In the genomic region with DNA sequence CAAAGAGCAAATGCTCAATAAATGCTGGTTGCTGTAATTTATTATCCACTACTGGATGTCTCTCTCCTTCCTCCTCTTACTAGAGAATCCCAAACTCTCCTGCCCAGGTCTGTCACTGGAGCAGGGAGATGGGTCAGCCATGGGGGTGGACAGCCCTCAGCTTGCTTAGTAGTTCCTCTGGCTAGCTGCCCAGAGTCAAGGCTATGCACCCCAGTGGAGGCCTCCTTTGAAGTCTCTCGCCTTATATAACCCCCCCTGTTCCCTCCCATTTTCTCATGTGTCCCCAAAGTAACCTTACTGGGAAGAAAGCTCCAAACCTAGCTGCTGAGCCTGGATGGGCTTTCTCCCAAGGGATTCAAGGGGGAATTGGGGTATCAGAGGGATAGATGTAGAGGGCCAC, we compare ENCODE assay signal across 28 mouse cellular contexts. TPM values are rescaled to one million over a fixed set of nuclear protein-coding genes. Genes with fewer than 3 reads are reported as not detected.
A peak's percentile ranks its signal among the peaks of the same experiment; 100 is the strongest.
DNase-seq lines count a peak whose midpoint lies in the region; ATAC-seq and TF ChIP-seq lines count a peak whose summit lies in the region.
"Had no signal": no experiment of that assay in that cellular context is flagged by ENCODE, and none has a peak within 500 bp of the region (broad histone marks: within the 10 kb centered on the region; RNA-seq: fewer than 3 reads in every experiment).

No protein-coding gene starts in this region.

- H3K4me1 ChIP-seq in liver, adult 2 months (ENCODE audit: control insufficient read depth, insufficient read depth, low read length): no peaks in the 10 kb centered on the region
- peaks cover 4% of the 10 kb centered on the region for H3K4me1 ChIP-seq in liver, embryonic 11.5 days (replicated peaks; ENCODE audit: control insufficient read depth, insufficient read depth, low read length)
- H3K4me1 ChIP-seq in stomach, postnatal 0 days (replicated peaks; ENCODE audit: control insufficient read depth, insufficient read depth): 0 out of 2 replicates have a peak, but pooled peaks cover 3% of the 10 kb centered on the region

- no peaks in the 10 kb centered on the region for H3K36me3 ChIP-seq in liver, adult 2 months (ENCODE audit: control insufficient read depth, insufficient read depth, low read length)
- H3K36me3 ChIP-seq in liver, embryonic 11.5 days (ENCODE audit: control insufficient read depth, insufficient read depth, low read length): no peaks in the 10 kb centered on the region
- no peaks in the 10 kb centered on the region for H3K36me3 ChIP-seq in stomach, postnatal 0 days (ENCODE audit: control insufficient read depth, insufficient read depth, low read length)
- H3K36me3 ChIP-seq: embryonic facial prominence, embryonic 12.5 days; heart, embryonic 10.5 days; heart, embryonic 15.5 days; liver, embryonic 12.5 days; midbrain, embryonic 10.5 days; neural tube, embryonic 12.5 days had no signal

- DNase-seq in liver, adult 2 months (ENCODE audit: extremely low read depth, low read depth, low spot score): peak; percentile 48
- no peak for DNase-seq in liver, embryonic 11.5 days (ENCODE audit: low spot score)
- peak; percentile 14 for DNase-seq in lung, postnatal 36 days
- no peak for DNase-seq in lung, postnatal 25 days (ENCODE audit: low spot score)
- DNase-seq in adrenal gland, adult 2 months: peak; percentile 91
- peak; percentile 89 to 92 for DNase-seq in adrenal gland, postnatal 36 days
- DNase-seq in thymus, postnatal 0 days (ENCODE audit: low spot score): no peak
- no peak for DNase-seq in stomach, postnatal 0 days (ENCODE audit: low spot score)
- DNase-seq: cerebellum, adult 9-10 months; cerebellum, postnatal 36 days; gastrocnemius, postnatal 14 days; kidney, adult 18-20 months; lung, adult 18-20 months; retina, postnatal 1 day; right cerebral cortex, postnatal 14 days; thymus, postnatal 25 days had no signal

- TF ChIP-seq CTCF in liver, adult 2 months (IDR thresholded peaks at IDR 0.05; ENCODE audit: low read depth, low read length): no peak
- TF ChIP-seq CTCF in stomach, postnatal 0 days (IDR thresholded peaks at IDR 0.05; ENCODE audit: low read depth): no peak

- no peak for ATAC-seq in liver, embryonic 11.5 days (replicated peaks; ENCODE audit: low FRiP score)
- ATAC-seq in stomach, postnatal 0 days (ENCODE audit: low FRiP score, low TSS enrichment): no peak
- ATAC-seq: forebrain, embryonic 14.5 days; hindbrain, embryonic 16.5 days; liver, embryonic 12.5 days had no signal

- WGBS in liver, adult 2 months: 24% methylated on average over 1 of the region's 1 CpGs
- 59% methylated on average over 1 of the region's 1 CpGs for WGBS in liver, embryonic 11.5 days
- 20% methylated on average over 1 of the region's 1 CpGs for WGBS in stomach, postnatal 0 days

- H3K9ac ChIP-seq in liver, adult 2 months (ENCODE audit: low read depth, low read length): no peak overlapping the region
- no peak overlapping the region for H3K9ac ChIP-seq in liver, embryonic 11.5 days (ENCODE audit: low read depth, low read length)
- H3K9ac ChIP-seq in stomach, postnatal 0 days (ENCODE audit: low read length): no peak overlapping the region
- H3K9ac ChIP-seq: embryonic facial prominence, embryonic 12.5 days; heart, embryonic 15.5 days; liver, embryonic 12.5 days; neural tube, embryonic 12.5 days had no signal

- H3K27ac ChIP-seq in liver, adult 2 months (replicated peaks; ENCODE audit: insufficient read depth, low read depth, low read length): 0 out of 2 replicates have a peak overlapping the region, but pooled peaks have one; percentile 24
- H3K27ac ChIP-seq in liver, embryonic 11.5 days (ENCODE audit: low read depth, low read length): no peak overlapping the region
- no peak overlapping the region for H3K27ac ChIP-seq in stomach, postnatal 0 days (replicated peaks)
- H3K27ac ChIP-seq: embryonic facial prominence, embryonic 12.5 days; heart, embryonic 10.5 days; heart, embryonic 15.5 days; liver, embryonic 12.5 days; midbrain, embryonic 10.5 days; neural tube, embryonic 12.5 days had no signal

- H3K9me3 ChIP-seq in liver, embryonic 11.5 days (ENCODE audit: control insufficient read depth, low read length): no peaks in the 10 kb centered on the region
- H3K9me3 ChIP-seq in stomach, postnatal 0 days (ENCODE audit: control insufficient read depth, low read length): no peaks in the 10 kb centered on the region
- H3K9me3 ChIP-seq: embryonic facial prominence, embryonic 12.5 days; heart, embryonic 10.5 days; heart, embryonic 15.5 days; liver, embryonic 12.5 days; midbrain, embryonic 10.5 days; neural tube, embryonic 12.5 days had no signal

- no peak for TF ChIP-seq EP300 in stomach, postnatal 0 days (optimal IDR thresholded peaks at IDR 0.05)

- no peak for TF ChIP-seq POLR2A in liver, adult 2 months (IDR thresholded peaks at IDR 0.05; ENCODE audit: extremely low read depth, insufficient read depth, low read length)

- H3K4me3 ChIP-seq in liver, adult 2 months (ENCODE audit: insufficient read depth, low read depth, low read length): no peak overlapping the region
- H3K4me3 ChIP-seq in liver, embryonic 11.5 days (ENCODE audit: low read depth, low read length): no peak overlapping the region
- no peak overlapping the region for H3K4me3 ChIP-seq in stomach, postnatal 0 days (ENCODE audit: low read depth, low read length)
- H3K4me3 ChIP-seq: embryonic facial prominence, embryonic 12.5 days; heart, embryonic 10.5 days; heart, embryonic 15.5 days; liver, embryonic 12.5 days; midbrain, embryonic 10.5 days; myocyte; neural tube, embryonic 12.5 days had no signal

- no peaks in the 10 kb centered on the region for H3K27me3 ChIP-seq in liver, adult 2 months (ENCODE audit: control insufficient read depth, insufficient read depth, low read length)
- H3K27me3 ChIP-seq in liver, embryonic 11.5 days (replicated peaks; ENCODE audit: control insufficient read depth, insufficient read depth, low read length): peaks cover 42% of the 10 kb centered on the region
- H3K27me3 ChIP-seq in stomach, postnatal 0 days (ENCODE audit: control insufficient read depth, insufficient read depth, low read length): peaks cover 2% of the 10 kb centered on the region; the same call in 1 of the 2 replicates

- H3K79me2 ChIP-seq in liver, adult 2 months (ENCODE audit: control insufficient read depth, insufficient read depth, low read length): no peaks in the 10 kb centered on the region

- no peak overlapping the region for H3K4me2 ChIP-seq in liver, embryonic 11.5 days
- no peak overlapping the region for H3K4me2 ChIP-seq in stomach, postnatal 0 days (replicated peaks; ENCODE audit: low read depth)
- H3K4me2 ChIP-seq: embryonic facial prominence, embryonic 12.5 days; heart, embryonic 15.5 days; liver, embryonic 12.5 days; neural tube, embryonic 12.5 days had no signal

RNA-seq across cellular contexts. Expression of a gene that starts 45.9 kb away (rescaled TPM):
- total RNA-seq in liver, adult 2 months (2014; rRNA removed): 7.7 and 8.2 TPM in 2 replicates
- 25.0 and 32.4 TPM in 2 replicates for polyA plus RNA-seq in liver, adult 2 months (2012; rRNA removed)
- 23.3 and 25.9 TPM in 2 replicates for polyA plus RNA-seq in liver, embryonic 11.5 days (2014; fragmentation: Nextera tagmentation; extraction: Ambion mirVana)
- total RNA-seq in adrenal gland, adult 2 months (2021): 100 to 1,000 TPM; 285 to 315 TPM
- polyA plus RNA-seq in adrenal gland, adult 2 months (2012; rRNA removed): 854 and 965 TPM in 2 replicates
- 100 to 1,000 TPM; 268 to 342 TPM for total RNA-seq in adrenal gland, postnatal 36 days (2021)
- 1.3 and 1.4 TPM in 2 replicates for polyA plus RNA-seq in thymus, postnatal 0 days (2015; fragmentation: Nextera tagmentation; extraction: Ambion mirVana)
- polyA plus RNA-seq in stomach, postnatal 0 days (2015; fragmentation: Nextera tagmentation; extraction: Ambion mirVana): 6.8 and 7.5 TPM in 2 replicates
- total RNA-seq: granulocyte monocyte progenitor cell, adult 5-6 weeks; megakaryocyte progenitor cell, adult 5-6 weeks; MEL had no signal

Comparison
In these comparisons a context has a peak if more than half of its experiments do, and no peak if none do; other contexts are left out.
1. DNase-seq: peak in liver, adult 2 months (single experiment), lung, postnatal 36 days (single experiment), adrenal gland, adult 2 months (single experiment) and adrenal gland, postnatal 36 days (2 of 2); none in liver, embryonic 11.5 days (single experiment), lung, postnatal 25 days (single experiment), thymus, postnatal 0 days (single experiment) and stomach, postnatal 0 days (single experiment).
2. RNA of a gene that starts 45.9 kb away (polyA plus RNA-seq): 854 to 965 TPM in adrenal gland, adult 2 months; 25.0 to 32.4 TPM in liver, adult 2 months, 23.3 to 25.9 TPM in liver, embryonic 11.5 days, 6.8 to 7.5 TPM in stomach, postnatal 0 days and 1.3 to 1.4 TPM in thymus, postnatal 0 days; every median in the first group is over 10 times any median in the second.